Mouse (Mus musculus) hindlimb bud, embryonic 11.5 days (tissue): ENCODE results near the gene Plekha1.

Source experiments
- DNase-seq: peaks from one replicate; pipeline ENCODE4 v3.0.0-alpha.2; 2012; ENCODE audit warnings: low read depth, low spot score; ENCODE audit errors: extremely low spot score

Gene Plekha1

DNA sequence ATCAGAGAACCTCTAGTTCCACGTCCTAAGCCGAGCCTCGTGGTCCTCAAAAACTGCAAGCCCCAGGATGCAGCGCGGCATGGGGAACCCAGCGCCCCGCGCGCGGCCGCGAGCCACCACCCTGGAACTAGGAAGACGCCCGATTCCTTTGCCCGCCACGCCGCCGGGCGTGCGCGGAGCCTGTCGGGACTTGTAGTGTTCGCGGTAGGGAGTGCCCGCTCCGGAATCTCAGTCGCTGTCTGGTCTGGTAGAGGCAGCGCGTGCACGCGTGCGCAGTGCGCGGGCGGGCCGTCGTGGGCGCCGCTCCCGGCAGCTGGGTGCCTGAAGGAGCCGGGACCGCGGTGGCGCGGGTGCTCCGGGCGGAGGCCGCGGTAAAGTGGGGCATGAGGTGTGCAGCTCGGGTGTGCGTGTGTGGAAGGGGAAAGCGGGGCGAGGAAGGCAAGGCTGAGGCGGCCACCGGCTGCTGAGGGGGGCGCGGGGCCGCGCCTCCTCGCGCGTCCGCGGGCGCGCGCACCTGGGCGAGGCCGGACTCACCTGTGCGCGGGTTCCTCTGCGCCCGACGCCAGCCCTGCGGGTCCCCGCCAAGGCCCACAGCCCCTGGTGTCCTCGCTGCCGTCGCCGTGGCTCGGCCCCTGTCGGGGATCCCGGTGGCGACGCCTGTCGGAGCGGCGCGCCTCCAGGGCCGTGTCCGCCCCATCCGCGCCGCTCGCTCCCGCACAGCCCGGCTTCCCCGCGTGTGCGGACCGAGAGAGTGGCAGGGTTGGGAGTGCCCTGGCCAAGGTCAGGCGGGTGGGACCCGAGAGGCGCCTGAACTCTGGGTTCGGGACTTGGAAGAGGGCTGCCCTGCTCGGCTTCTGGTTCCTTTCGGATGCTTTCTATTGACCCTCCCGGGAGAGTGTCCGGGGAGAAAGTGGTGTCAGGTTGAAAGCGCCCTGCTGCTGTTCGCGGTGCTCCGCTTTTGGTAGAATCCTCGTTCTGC, at the start of gene Plekha1:
Plekha1 (plus strand) TSS at position 144 of the 979 bp plus-strand sequence.
- DNase-seq = peak; percentile 91

- no peak for DNase-seq
Measured at GRCm38 (mm10) chr7:130816243-130816642, 49.3 kb upstream of the Plekha1 start.

- no peak for DNase-seq
Measured at GRCm38 (mm10) chr7:130818813-130819212, 46.7 kb upstream of the Plekha1 start.

DNA sequence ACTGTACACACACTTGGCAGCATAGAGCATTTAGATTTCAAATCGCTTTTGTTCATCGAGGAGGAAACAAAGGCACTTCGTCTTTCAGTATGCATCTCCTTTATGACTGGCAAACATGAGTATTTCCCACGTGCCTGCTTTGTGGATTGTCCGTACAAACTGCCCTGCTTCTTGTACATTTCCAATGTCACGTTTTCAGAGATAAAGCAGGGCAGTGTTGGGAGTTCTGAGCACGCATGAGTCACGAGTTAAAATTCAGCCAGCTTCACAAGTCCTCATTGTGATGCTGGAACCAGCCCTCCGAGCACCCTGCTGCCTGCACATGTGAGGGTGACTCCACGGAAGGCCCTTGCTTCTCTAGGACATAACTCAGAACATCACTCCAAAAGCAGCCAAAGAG, 45.9 kb upstream of the Plekha1 start:
- no peak for DNase-seq

DNA sequence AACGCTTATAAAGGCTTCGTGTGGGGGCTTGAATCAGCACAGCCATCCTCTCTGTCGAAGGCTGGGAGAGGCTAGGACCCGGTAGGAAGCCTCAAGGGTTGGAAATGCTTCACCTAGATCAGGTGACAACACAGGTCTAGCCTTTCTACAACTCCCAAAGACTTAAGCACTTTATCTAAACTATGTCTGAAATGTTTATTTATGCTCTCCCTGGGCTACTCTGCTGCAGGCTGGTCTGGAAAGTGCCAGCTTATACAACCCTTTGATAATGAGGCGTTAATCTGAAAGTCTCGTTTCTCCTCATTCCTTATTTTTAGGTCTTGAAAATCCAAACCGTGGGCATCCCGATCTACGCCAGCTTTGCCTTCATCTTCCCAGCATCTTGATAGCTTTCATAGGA, 41.6 kb upstream of the Plekha1 start:
- DNase-seq = no peak

DNA sequence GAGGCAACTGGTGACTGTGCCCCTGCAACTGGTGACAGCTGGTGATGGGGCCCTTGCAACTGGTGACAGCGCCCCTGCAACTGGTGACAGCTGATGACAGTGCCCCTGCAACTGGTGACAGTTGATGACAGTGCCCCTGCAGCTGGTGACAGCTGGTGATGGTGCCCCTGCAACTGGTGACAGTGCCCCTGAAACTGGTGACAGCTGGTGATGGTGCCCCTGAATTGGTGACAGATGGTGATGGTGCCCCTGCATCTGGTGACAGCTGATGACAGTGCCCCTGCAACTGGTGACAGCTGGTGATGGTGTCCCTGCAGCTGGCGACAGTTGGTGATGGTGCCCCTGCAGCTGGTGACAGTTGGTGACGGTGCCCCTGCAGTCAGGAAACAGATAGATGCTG, 39.2 kb upstream of the Plekha1 start:
- DNase-seq = no peak

DNA sequence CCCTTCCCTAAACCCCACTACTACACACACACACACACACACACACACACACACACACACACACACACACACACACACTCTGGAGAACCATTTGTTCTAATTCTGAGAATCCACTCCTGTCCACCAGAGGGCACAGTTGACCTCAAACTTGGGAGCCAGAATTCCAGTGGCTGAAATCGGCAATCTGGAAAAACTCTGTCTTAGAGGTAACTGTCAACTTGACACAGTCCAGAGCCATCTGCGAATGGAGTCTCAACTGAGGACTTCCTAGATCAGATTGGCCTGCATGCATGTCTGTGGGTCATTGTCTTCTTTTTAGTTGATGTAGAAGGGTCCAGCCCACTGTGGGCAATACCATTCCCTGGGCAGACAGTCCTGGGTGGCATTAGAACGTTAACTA, 38.1 kb upstream of the Plekha1 start:
- peak; percentile 28 for DNase-seq

DNA sequence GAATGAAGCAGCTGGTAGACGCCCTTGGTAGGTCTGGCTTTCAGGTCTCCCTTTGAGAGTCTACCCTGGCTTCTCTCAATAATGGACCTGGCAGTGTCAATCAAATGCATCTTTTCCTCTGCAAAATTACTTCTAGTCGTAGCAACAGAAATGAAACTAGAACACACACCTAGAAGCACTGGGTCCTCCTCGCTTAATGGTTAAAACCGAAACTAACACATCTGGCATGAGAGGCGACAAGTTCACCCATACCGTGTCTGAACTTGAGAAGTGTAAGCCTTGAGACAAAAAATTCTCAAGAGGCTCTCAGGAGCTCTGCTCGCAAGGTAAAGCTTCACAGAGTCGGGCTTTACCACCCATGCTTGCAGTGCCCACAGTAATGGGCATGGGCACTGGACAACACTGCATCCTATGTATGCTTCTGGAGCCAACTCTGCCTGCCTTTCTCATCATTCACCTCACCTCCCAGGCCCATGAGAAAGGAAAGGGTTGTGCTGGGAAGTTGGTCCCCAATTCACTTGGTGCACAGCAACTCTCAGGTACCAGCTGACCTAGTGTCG, 37.6 kb upstream of the Plekha1 start:
- no peak for DNase-seq

DNA sequence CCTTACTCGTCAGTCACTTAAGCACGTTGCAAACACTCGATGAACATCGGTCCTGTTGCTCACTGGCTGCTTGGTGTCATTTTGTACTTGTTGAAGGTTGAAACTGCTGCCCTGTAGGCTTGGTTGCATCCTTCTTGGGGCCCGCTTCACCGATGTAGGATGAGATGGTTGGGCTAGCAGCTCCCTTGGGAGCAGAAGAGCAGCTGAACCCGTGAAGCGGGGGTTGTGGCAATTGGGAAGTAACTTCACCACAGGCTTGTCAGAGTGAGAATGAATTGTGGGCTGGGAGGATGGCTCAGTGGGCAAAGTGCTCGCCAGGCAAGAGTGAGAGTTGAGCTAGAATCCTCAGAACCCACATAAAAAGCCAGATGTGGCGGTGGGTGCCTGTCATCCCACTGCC, 37.1 kb upstream of the Plekha1 start:
- DNase-seq = no peak

DNA sequence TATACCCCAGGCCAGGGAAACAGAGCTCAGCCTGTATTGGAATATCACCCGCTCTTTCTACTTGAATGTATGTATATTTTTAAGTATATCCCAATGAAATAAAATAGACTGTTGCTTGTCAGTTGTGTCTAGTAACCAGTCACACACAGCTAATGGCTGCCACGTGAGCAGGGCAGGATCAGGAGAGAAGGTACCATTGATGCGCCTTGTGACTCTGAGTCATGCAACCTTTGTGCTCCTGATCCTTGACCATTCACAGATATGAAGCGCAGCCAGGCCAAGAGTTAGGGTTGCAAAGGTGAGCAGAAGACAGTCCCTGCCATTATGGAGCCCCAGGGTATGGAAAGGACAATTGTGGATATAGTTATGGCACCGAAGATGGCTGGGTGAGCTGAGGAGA, 34.0 kb upstream of the Plekha1 start:
- DNase-seq = no peak

DNA sequence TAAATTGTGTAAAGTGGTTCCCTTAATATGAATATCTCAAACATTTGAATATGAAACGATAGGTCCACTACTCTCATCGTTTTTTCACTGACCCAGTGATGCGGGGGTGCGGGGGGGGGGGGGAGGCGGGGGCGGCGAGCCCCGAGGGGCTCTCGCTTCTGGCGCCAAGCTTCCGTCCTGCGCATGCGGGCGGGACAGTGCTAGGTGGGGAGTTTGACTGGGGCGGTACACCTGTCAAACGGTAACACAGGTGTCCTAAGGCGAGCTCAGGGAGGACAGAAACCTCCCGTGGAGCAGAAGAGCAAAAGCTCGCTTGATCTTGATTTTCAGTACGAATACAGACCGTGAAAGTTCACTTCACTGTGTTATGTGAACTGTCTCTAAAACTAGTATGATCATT, 31.3 kb upstream of the Plekha1 start:
- DNase-seq = peak; percentile 99

DNA sequence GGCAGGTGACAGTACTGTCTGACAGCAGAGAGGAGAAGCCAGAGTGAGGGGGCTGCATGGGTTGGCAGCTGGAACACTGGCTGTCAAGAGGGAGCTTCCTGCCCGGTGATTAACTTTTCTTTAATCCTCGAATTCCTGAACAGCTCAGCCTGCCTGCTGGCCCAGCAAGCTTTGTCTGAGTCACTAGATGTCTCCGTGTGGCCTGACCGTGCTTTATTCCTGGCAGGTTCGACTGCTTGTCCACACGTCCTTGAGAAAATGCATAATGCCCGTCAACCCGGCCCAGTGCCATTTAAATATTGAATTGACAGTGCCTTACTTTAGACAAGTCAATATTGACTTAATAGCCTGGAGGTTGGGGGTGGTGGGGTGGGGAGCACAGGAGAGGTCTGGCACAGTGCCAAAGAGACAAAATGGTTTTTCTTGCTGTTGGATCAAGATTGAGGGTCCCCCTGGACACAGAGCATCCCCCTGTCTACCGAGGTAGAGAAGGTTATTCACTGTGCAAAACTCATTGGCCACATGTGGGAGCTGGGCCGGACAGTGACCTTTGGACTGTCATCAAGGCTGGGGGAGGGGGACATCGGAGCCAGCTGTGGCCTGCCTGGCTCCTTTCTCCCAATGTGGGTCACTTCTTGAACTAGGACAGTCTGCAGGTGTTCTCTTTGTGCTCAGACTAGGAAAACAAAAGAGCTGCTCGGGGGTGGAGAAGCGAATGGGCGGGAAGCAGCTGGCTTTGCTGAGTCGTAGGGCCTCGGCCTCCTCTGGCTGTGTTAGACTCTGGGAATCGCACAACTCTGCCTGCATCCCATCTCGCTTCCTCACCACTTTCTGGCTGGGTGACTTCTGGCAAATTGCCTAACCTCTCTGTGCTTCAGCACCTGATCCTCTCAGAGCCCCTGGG, 30.3 kb upstream of the Plekha1 start:
- no peak for DNase-seq

DNA sequence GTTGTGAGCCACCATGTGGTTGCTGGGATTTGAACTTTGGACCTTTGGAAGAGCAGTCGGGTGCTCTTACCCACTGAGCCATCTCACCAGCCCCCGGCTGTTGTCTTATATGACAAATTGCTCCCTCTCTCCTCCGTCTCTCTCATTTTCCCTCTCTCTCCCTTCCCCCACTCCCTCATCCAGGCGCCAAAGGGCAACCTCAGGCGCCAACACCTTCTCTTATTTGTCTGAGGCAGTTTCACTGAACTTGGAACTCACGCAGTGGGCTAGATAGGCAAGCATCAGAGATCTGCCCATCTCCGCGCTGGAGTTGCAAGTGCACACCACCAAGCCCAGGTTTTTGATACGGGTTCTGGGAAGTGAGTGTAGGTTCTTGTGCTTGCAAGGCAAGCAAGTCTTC, 29.5 kb upstream of the Plekha1 start:
- no peak for DNase-seq

- DNase-seq = no peak
Measured at GRCm38 (mm10) chr7:130837941-130838657, 27.5 kb upstream of the Plekha1 start.

GRCm38 (mm10) chr7:130838658-130839025, 26.9 kb upstream of the Plekha1 start:
- DNase-seq = no peak

DNA sequence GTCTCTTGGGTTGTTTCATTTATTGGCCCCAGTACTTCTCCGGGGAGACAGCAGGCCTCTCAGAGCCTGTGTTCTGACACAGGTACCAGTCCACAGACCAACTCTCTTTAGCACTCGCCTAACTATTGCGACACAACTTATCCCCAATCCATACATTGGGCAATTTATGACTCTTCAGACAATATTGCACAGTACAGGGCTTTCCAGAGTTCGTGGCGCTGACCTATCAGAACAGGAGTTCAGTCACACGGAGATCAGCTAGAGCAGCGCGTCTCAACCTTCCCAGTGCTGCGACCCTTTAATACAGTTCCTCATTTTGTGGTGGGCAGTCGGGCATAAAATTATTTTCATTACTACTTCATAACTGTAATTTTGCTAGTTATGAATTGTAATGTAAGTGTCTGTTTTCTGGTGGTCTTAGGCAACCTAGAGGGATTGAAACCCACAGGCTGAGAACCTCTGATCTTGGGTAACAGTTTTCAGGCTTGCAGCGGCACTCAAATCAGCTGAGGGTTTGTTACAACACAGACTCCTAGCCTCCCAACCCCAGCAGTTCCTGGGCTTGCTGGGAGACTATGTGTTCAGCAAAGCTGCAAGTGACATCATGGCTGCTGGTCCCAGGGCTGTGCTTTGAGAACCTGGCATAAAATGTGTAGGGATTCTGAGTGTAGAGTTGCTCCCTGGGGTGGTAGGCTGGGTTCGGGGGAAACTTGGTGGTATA, 26.0 kb upstream of the Plekha1 start:
- no peak for DNase-seq

- DNase-seq = no peak
Measured at GRCm38 (mm10) chr7:130847164-130847718, 18.3 kb upstream of the Plekha1 start.

DNA sequence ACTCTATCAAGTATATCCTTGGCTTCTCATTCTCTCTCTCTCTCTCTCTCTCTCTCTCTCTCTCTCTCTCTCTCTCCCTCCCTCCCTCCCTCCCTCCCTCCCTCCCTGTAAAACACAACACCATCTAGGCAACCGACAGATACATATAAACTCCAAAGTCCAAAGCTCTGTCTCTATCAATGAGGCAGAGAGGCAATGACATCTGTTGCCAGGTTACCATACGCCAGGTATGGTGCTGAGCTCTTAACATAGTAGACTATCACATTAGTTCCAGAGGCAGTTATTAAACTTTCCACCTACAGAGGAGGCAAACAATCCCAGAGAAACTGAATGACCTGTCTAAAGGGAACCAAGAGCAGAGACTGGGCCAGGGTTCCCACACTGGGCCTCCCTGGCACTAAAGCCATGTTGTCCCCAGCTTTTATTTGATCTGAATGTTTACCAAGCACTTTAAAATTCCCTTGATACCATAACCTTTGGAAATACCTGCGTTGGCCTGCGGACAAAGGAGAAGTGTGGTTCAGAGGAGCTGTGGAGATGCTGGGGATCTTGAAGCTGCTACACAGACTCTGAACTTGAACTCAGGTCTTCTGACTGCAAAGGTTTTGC, 10.8 kb upstream of the Plekha1 start:
- no peak for DNase-seq

DNA sequence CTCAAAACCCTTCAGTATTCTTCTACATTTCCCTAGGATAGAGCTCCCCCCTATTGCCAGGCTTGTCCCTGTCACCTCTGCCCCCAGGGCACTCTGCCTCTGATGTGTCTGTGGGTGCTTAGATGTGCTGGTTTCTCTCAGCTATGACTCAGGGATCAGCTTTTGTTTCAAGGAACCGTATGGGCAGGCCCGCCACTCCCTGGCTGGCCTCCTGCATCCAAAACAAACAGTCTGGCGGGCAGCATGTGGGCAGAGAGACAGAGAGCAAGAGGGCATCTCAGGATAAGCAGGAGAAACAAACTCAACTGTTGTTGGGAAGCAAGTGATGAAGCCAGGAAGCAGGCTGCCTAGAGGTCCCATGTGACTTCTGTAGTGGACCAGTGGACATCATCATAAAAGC, 9.9 kb upstream of the Plekha1 start:
- no peak for DNase-seq
